Mouse (Mus musculus) thymus, postnatal 14 days (tissue): ENCODE measurements around the gene Olfr981.
"Not testable (repeated sequence)": the region's sequence is repeated elsewhere in the genome, so short reads cannot be mapped to it uniquely, and the experiment has no call there.

Experiments used
- DNase-seq: peaks from one replicate; pipeline ENCODE4 v3.0.0; 2021

Olfr981 gene

DNA sequence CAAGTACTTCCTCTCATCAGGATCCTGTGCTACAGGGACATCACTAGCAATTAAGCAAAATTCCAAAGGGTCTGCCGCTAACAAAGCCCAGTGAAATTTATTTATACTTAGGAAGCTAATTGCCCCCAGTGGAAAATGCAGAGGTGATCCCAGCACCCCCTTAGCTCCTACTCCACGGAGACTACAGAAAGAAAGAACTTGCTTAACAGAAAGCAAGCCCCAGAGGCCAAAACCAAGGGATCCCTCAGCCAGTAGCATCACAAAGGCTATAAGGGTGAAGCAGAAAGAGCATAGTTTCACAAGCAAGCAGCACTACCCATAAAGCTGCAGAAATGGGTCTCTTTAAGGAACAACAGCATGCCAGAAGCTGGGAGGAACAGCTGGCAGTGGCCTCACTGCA, at the start of gene Olfr981:
TSS of gene Olfr981 (plus strand) at position 301 of the 400 bp plus-strand sequence.
- no peak for DNase-seq

DNA sequence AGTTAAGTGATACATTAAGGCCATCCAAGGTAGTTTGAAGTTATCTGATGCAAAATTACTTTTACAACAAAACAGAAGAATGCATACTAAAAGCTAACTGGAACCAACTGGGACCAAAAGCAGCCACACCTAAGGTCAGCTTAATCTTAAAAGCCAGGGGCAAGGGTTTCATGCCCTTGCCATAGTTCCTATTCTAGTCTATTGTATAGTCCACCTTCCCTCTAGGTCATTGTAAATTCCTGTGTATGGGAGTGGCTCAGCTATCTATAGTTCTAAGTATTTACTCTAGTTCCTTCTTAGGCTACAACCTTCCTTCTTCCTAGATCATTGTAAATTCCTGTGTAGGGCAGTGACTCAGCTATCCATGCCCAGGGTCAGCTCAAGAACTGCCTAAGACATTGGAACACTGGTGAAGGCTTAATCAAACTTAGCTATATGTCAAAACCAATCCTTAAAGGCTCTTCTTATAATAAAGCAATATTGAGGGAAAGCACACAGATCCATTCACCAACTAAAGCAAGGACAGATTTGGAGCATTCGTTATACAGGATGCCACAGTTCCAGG, 44.6 kb upstream of the Olfr981 start:
- not testable (repeated sequence) for DNase-seq

- no peak for DNase-seq
These were observed 29.5 kb upstream of the Olfr981 start, which contains the start of gene Olfr978 for GRCm38 (mm10) chr9:39991813-39992212. TSS of gene Olfr978 (plus strand) at chr9:39992113.

DNA sequence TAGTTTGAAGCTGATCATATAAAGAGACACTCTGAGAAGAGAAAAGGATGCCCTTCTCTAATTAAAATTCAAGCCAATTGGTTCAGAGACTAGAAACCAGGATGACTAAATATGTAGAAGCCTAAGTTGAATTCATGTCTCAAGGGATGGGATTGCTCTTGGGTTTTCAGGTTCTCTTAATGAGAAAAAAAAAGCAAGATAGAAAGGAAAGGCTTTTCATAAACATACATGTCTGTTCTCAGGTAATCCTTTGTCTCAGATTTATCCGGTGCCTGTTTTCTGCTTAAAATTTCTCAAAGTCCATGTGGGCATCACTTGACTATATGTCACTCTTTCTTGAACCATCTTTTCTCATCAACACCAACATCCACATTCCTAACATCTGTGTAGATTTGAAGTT, 17.9 kb upstream of the Olfr981 start, which contains the start of gene Olfr979:
TSS of gene Olfr979 (minus strand) at position 101 of the 400 bp plus-strand sequence.
- DNase-seq: no peak

DNA sequence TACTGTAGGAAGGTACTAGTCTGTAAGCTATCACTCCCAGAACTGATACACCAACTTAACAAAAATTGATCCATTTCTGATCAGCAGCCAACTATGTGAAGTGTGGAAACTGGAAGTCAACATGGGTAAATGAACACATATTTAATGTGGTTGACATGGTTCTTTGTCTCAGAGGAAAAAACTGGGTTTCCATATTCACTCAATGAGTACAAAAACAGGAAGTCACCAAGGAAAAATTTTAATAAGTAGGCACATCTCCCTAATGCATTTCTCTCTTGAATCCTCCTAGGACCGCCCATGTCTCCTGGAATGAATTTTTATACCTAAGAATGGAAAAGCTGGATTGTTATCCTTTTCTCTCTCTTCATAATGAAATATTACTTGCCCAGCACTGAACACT, 11.8 kb upstream of the Olfr981 start, which contains the start of gene Olfr980:
TSS of gene Olfr980 (minus strand) at position 101 of the 400 bp plus-strand sequence.
- DNase-seq: no peak

DNA sequence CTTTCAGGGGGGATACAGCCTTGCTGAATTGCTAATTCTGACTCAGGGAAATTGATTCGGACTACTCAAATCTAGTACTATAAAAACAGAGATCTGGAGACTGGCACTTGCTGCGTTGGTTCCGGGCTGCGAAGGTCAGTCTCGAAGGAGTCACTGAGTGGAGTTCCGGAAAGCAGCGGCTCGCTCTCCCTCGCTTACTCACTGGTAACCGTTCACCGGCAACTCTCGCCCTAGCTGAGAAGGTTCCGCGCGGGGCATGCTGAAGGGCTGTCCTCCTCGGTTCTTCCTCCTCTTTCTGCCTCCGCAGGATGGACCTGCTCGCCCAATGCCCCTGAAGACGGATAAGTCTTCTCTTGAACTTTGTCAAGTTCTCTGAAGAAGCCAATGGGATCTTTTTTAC, 28.9 kb downstream of the Olfr981 start:
- DNase-seq: no peak

GRCm38 (mm10) chr9:40073529-40073928, 52.3 kb downstream of the Olfr981 start, which contains the start of gene Olfr982:
TSS of gene Olfr982 (plus strand) at chr9:40073829.
- no peak for DNase-seq
